Mouse (Mus musculus) gastrocnemius, postnatal 4 days (tissue): Measurements from ENCODE around the gene Tcl1b1. TPM values are rescaled to one million over a fixed set of nuclear protein-coding genes. Genes with fewer than 3 reads are reported as not detected.
"Not testable (repeated sequence)": the region's sequence is repeated elsewhere in the genome, so short reads cannot be mapped to it uniquely, and the experiment has no call there.

Experiments used
- DNase-seq, 2 experiments: peaks; one replicate each; pipeline ENCODE4 v3.0.0; 2021 to 2022; ENCODE audit warnings: low spot score in 2 of 2, mixed read lengths in 2 of 2
- long read RNA-seq, 2 experiments: library from polyadenylated mRNA; stranded (forward); transcript quantifications; one replicate each; pipeline ENCODE4 v2.0.0; 2021
- total RNA-seq, 2 experiments: library from RNA; stranded (reverse); gene quantifications; 2 replicates each; pipeline ENCODE4 v1.2.3; 2021

The Tcl1b1 gene
- not detected for total RNA-seq
- long read RNA-seq, experiment 1: 0 reads
- long read RNA-seq, experiment 2: 0 reads

DNA sequence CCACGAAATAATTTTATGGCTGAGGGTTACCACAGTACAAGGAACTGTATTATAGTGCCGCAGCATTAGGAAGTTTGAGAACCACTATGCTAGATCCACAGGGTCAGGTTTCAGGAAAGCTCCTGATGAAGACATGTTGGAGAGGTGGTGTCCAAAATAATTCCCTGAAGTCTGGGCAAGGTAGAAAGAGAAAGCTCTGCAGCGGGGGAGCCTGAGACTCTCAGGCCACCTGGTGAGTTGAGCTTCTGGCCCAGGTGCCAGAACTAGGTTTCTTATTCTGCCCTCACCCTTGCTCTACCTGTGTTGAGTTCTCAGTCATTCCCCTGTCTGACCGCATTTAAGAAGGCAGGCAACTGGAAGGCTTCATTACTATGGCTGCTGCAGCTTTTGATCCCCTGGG lies at the start of gene Tcl1b1:
Gene Tcl1b1, plus strand, starts transcription at position 301 of the 400 bp plus-strand sequence.
- DNase-seq: no peak

DNA sequence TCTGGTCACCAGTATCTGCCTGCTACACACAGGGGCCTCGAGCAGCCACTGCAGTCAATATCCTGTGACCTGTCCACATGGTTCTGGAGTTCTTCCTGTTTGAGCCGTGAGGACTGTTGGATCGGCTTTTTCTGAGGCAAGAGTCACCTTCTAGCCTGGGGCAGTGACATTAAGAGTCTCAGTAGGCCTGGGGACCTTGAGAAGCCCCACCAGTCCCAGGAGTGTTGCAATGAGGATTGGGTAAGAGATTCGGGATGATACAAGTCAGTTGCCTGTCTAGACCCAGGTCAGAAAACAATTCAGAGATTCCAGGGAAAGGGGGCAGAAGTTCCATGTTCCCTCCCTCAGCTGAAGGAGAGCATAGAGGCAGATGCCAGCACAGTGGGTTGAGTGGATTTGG lies 49.7 kb upstream of the Tcl1b1 start:
- DNase-seq: no peak

DNA sequence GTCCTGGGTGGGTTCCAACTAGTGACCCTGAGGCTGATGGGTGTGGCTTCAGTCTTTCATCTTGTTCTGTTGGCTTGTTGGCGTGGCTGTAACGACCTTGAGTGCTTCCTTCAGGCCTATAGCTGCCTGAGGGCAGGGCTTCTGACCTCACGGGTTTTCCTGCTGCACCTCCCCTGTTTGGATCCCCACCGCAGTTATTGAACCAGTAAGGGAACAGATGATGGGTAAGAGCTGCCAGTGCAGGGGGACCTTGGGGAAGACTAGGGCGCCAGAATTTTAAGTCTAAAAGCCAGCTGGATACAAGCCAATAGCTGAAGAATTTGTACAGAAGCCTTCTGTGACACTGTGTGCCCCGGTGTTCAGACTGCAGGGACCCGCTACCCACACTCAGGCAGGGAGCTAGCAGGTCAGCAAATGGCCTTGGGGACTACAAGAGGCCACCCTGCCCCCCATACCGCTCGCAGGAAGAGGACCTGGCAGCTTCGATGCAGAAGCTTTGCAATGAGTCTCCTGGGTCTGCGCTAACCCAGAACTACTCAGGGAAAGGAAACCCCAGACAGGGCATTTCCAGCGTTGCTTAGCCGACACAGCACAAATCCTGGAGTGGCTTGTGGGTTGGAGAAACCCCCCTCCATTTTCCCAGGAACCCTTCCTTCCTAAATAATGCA lies 47.0 kb upstream of the Tcl1b1 start:
- peak in 1 of 2 experiments; percentile 24 for DNase-seq

DNA sequence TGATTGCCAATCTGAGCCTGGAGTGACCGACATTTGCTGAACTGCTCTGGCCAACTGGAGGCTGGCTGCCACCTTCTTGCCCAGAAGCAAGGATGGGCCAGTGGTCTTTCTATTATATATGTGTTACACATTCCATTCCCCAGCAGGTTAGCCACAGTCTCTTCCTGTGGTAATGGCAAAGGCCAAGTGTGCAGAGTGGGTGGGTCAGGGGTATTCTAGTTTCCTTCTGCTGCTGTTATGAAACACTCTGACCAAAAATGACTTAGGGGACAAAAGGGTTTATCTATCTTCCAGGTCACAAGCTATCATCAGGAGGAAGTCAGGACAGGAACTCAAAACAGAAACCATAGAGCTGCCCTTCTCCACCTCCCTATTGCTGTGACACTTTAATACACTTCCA lies 42.8 kb upstream of the Tcl1b1 start:
- DNase-seq: no peak

DNA sequence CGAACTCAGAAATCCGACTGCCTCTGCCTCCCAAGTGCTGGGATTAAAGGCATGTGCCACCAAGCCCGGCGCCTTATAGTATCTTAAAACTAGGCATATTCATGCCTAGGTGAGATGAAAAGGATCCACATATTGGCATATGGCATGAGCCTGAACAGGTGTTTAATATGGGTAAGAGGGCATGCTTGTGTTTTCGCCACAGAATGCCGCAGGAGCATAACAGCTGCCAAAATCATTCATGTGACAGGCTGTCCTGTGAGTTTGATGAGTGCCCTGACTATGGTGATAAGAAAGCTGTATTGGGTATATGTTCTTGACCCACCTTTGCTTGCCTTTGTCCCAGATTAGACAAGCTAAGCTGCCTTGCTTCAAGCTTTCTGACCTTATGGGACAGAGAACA lies 34.1 kb upstream of the Tcl1b1 start:
- no peak for DNase-seq

DNA sequence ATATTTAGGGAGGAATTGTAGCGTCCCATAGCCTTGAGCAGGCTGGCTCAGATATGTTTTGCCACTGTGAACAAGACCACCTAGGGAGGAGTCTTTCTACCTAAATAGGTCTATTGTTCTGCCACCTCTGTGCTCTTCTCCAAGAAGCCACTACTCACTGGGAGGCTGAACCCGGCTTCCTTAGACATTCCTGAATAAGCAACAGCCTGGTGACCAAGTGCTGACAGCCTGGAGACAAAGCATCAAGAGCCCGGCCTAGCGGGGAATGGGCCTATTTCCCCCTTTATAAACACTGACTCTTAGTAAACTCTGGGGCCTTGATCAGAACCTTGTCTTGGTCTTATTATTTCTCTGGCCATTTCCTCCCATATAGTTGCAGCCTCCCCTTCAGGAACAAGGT lies 33.0 kb upstream of the Tcl1b1 start:
- no peak for DNase-seq

DNA sequence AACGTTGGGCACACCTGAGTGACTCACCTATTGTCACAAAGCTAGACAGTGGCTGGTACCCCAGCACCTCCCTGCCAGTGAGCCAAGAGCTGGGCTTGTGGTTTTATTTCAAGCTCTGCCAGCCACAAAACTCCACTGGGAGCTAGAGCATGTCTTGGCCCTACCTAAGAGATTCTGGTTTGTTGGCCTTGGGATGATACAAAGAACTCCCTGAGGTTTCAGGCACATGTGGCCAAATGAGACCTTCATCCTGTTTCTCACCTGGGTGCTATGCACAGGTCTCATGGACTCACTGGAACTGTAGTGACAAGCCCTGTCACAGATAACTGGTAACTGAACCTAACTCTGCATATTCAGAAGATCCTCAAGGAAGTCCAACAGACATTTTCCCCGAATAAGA lies 31.9 kb upstream of the Tcl1b1 start:
- no peak for DNase-seq

DNA sequence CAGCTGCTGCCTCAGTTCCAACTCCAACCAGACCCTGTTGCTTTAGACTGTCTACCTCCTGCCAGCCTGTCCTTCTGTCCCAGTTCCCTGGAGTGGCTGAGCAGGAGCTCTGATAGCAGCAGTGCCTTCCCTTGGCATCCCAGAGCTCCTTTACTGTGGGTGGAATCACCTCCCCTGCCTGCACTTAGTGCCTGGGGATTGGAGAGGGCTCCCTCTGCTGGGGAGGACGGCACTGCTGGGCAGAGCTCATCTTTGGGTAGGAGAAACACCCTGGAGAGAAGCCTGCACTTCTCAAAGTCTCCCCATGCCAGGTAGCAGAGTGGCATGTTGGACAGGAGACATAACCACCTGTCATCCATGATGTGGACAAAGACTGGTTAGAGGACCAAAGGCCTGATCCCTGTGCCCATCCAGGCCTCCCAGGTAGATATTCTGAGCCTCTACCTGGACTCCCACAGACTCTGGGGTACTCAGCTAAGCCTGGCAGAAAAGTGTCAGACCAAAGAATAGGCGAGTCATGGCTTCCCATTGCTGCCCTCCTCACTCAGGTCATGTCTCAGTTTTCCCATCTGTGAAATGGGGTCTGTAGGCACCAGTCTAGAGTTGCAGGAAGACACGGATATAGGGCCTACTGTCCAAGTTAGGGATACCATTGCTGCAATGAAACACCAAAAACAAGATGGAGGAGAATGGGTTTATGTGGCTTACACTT lies 29.8 kb upstream of the Tcl1b1 start:
- DNase-seq: not testable (repeated sequence)

DNA sequence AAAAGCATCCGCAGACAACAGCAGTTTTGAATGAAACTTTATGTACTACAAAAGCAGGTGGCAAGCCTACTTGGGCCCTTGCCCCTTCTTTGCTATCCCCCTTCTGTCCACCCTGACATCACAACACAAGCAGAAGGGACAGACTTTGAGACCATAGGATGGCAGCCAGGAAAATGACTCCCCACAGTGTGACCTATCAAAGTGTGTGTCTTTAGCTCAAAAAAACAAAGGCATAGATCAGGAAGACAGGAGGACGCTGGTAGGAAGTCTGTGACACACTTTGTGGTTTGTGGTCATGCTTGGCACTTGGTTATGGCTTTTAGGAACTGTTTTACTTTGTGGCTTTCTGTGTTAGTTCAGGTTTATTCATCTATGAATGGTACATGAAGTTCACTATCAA lies 25.3 kb upstream of the Tcl1b1 start:
- not testable (repeated sequence) for DNase-seq

DNA sequence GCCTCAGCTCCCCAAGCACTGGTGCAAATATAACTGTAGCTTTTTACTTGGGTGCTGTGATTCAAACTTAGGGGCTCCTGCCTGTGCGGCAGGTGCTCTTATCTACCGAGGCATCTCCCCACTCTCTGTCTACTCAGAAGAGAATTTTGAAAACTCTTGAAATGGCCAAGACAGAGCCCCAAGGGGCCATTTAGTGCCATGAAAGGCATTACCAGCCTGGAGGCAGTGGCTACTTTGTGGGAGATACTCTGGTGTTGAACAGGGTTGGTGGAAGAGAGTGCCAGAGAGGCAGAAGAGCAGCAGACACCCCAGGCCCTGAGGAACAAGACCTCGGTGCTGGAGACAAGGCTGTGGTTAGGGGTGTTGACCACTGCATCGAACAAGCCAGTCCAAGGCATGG lies 24.7 kb upstream of the Tcl1b1 start:
- DNase-seq: not testable (repeated sequence)

DNA sequence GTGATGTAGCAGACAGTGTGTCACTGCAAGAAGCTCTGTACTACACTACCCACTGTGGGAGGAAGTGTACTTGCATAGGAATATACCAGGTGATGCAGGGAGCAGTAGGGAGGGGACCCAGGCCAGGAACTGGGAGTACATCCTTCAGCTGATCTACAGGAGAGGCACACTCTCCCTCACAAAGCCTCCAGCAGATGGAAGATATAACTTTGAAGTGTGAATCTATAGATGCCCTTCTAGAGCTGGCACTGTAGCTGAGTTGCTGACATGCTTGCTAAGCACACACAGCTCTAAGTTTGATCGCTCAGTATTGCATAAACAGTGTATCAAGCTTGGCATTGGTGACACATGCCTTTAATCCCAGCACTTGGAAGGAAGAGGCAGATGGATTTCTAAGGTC lies 21.8 kb upstream of the Tcl1b1 start:
- DNase-seq: not testable (repeated sequence)

DNA sequence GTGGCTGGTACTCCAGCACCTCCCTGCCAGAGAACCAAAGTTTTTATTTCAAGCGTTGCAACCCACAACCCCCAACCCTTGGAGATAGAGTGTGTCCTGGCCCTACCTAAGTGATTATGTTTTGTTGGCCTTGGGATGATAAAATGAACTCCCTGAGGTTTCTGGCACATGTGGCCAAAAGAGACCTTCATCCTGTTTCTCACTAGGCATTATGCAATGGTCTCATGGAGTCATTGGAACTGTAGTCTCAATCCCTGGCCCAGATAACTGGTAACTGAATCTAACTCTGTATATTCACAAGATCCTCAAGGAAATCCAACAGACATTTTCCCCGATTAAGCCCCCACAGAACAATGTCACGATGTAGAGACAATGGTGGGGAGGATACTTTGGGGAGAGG lies 16.4 kb upstream of the Tcl1b1 start:
- DNase-seq: no peak

DNA sequence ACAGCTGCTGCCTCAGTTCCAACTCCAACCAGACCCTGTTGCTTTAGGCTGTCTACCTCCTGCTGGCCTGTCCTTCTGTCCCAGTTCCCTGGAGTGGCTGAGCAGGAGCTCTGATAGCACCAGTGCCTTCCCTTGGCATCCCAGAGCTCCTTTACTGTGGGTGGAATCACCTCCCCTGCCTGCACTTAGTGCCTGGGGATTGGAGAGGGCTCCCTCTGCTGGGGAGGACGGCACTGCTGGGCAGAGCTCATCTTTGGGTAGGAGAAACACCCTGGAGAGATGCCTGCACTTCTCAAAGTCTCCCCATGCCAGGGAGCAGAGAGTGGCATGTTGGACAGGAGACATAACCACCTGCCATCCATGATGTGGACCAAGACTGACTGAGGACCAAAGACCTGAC lies 14.6 kb upstream of the Tcl1b1 start:
- DNase-seq: not testable (repeated sequence)

DNA sequence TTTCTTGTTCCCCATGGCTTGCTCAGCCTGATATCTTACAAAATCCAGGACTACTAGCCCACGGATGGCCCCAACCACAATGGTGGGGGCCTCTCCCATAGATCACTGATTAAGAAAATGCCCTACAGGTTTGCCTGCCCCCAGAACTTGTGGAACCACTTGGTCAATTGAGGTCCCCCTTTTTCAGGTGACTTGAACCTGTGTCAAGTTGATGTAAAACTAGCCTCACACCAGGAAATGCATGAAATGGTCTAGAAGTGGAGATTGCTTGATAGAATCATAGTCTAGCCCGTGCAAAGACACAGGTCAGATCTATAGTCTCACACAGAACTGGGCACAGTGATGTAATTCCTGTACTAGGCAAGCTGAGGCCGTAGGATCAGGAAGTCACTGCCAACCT lies 13.8 kb upstream of the Tcl1b1 start, which contains the start of gene Tcl1b2:
Gene Tcl1b2, plus strand, starts transcription at position 301 of the 400 bp plus-strand sequence.
- DNase-seq: no peak

DNA sequence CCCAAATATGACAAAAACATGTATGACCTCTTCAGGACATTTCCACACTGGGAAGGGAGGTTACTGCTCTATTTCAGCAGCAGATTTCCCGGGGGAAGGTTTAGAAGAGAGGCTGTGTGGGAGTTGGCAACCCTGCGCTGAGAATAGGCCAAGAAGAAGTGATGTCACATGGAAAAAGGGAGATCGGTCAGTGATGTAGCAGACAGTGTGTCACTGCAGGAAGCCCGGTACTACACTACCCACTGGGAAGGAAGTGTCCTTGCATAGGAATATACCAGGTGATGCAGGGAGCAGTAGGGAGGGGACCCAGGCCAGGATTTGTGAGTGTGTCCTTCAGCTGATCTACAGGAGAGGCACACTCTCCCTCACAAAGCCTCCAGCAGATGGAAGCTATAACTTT lies 4.2 kb upstream of the Tcl1b1 start:
- not testable (repeated sequence) for DNase-seq

DNA sequence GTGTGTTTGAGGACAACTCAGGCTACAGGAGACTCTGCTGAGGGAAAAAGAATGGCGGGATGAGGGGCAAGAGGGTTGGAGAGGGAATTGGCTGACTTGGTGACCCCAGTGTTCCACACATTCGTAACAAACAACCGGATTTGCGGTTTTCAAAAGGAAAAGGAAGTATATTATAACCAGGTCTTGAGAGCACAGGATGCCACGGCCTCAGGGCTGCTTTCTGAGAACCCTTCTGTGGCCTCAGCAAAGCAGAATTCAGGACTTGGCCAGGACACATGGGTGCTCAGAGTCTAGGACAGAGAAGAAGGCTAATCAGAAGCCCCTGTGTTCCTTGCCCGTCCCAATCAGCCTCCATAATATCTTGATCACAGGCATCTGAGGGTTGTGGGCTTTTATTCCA lies 648 bp upstream of the Tcl1b1 start:
- DNase-seq: no peak

DNA sequence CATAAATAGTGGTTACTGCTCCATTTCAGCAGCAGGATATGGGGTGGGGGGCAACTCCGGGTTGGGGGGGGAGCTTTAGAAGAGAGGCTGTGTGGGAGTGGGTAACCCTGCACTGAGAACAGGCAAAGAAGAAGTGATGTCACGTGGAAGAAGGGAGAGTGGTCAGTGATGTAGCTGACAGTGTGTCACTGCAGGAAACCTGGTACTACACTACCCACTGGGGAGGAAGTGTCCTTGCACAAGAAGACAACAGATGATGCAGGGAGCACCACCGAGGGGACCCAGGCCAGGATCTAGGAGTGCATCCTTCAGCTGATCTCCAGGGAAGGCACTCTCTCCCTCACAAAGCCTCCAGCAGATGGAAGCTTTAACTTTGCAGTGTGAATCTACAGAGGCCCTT lies 7.2 kb downstream of the Tcl1b1 start:
- no peak for DNase-seq

DNA sequence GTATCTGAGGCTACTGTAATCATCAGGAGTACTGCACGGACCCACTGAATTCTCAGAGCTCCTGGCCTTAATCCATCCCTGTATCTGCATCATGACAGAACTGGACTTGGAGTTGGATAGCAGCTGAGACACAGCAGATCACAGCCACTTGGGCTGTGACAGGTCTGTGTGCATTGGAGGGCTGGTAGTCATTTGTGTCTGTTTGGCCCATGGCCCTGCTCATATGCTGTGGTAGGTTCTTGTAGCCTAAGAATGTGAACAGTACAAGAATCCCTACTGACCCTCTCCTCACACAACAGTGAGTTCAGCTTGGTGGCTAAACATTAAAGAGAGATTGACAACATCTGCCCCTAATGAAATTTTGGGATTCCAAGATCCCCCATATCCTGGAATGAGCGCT lies 13.9 kb downstream of the Tcl1b1 start:
- no peak for DNase-seq

DNA sequence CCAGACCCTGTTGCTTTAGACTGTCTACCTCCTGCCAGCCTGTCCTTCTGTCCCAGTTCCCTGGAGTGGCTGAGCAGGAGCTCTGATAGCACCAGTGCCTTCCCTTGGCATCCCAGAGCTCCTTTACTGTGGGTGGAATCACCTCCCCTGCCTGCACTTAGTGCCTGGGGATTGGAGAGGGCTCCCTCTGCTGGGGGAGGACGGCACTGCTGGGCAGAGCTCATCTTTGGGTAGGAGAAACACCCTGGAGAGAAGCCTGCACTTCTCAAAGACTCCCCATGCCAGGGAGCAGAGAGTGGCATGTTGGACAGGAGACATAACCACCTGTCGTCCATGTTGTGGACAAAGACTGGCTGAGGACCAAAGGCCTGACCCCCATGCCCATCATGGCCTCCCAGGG lies 14.8 kb downstream of the Tcl1b1 start:
- DNase-seq: peak; percentile 25 to 27

DNA sequence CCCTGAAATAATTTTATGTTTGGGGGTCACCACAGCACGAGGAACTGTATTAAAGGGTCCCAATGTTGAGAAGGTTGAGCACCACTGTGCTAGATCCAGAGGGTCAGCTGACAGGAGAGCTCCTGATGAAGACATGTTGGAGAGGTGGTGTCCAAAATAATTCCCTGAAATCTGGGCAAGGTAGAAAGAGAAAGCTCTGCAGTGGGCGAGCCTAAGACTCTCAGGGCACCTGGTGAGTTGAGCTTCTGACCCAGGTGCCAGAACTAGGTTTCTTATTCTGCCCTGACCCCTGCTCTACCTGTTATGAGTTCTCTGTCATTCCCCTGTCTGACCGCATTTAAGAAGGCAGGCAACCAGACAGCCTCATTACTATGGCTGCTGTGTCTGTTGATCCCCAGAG lies 16.6 kb downstream of the Tcl1b1 start, which contains the start of gene Tcl1b5:
Gene Tcl1b5, plus strand, starts transcription at position 301 of the 400 bp plus-strand sequence.
- not testable (repeated sequence) for DNase-seq

DNA sequence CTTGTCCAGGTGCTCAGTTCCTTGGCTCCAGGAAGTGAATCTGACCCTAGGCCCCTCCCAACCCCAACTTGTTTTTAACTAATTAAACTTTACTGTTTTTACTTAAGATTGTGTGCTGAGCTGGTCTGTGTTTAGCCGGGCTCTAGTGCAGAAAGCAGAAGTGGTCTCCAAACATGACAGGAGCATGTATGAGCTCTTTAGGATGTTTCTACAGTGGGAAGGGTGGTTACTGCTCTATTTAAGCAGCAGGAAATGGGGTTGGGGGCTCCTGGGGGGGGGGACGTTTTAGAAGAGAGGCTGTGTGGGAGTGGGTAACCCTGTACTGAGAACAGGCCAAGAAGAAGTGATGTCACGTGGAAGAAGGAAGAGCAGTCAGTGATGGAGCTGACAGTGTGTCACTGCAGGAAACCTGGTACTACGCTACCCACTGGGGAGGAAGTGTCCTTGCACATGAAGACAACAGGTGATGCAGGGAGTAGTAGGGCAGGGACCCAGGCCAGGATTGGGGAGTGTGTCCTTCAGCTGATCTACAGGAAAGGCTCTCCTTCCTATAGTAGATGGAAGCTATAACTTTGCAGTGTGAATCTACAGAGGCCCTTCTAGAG lies 21.7 kb downstream of the Tcl1b1 start:
- not testable (repeated sequence) for DNase-seq

DNA sequence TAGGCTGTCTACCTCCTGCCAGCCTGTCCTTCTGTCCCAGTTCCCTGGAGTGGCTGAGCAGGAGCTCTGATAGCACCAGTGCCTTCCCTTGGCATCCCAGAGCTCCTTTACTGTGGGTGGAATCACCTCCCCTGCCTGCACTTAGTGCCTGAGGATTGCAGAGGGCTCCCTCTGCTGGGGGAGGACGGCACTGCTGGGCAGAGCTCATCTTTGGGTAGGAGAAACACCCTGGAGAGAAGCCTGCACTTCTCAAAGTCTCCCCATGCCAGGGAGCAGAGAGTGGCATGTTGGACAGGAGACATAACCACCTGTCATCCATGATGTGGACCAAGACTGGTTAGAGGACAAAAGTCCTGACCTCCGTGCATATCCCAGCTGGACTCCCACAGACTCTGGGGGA lies 29.5 kb downstream of the Tcl1b1 start:
- DNase-seq: not testable (repeated sequence)
